Mouse (Mus musculus) right cerebral cortex, postnatal 4 days (tissue): ENCODE results near the gene Olfr503.
"Not testable (repeated sequence)": the region's sequence is repeated elsewhere in the genome, so short reads cannot be mapped to it uniquely, and the experiment has no call there.

Experiments
- DNase-seq: peaks from one replicate; pipeline ENCODE4 v3.0.0-alpha.2; 2022

Gene Olfr503

DNA sequence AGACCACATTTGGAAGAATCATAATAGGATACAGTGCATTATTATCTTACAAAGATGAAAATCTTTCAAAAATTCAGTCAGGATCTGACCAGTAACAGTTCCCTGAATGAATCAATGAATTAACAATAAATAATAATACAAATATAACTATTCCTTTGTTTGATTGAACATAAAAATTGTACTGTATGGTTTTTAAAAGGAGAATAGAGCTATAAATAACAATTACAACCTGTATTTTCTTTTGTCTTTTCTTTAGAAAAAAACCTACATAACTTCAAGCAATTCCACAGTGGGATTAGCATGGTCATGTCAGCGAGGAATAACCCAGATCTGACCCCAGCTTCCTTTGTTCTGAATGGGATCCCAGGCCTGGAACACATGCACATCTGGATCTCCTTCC, at the start of gene Olfr503:
Olfr503 (plus strand) TSS at position 301 of the 400 bp plus-strand sequence.
- DNase-seq: not testable (repeated sequence)

- no peak for DNase-seq
Measured at GRCm38 (mm10) chr7:108524965-108525364, 19.4 kb upstream of the Olfr503 start, which contains the start of gene Olfr502. Gene Olfr502 (minus strand): TSS chr7:108525065.

DNA sequence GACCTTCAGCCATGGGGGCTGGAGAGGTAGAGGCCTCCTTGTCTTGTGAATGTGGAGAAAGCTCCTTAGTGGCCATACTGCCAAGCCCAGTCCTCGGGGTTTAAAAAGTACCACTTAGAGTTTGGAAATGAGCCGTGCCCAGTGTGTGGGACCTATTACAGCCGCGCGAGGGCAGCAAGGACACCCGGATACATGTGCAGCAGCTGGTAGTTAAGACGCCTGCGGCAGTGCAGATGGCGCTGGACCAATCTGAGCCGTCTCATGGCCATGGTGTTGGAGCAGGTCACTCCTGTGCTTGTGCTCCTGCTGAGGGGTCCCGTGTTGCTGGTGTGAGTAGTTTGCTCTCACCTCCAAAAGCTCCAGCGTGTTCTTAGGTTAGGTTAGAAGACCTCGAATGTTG, 1.9 kb upstream of the Olfr503 start:
- DNase-seq: no peak

- DNase-seq: no peak
Measured at GRCm38 (mm10) chr7:108565693-108566092, 21.4 kb downstream of the Olfr503 start, which contains the start of gene Olfr504. Gene Olfr504 (minus strand): TSS chr7:108565793.

- no peak for DNase-seq
Measured at GRCm38 (mm10) chr7:108589797-108590196, 45.5 kb downstream of the Olfr503 start.
